Mouse (Mus musculus) liver, embryonic 14.5 days (tissue): Measurements from ENCODE around the gene Sec24a. TPM values are rescaled to one million over a fixed set of nuclear protein-coding genes. Genes with fewer than 3 reads are reported as not detected.
A peak's percentile ranks its signal among the peaks of the same experiment; 100 is the strongest.
"Not testable (repeated sequence)": the region's sequence is repeated elsewhere in the genome, so short reads cannot be mapped to it uniquely, and the experiment has no call there.

Source experiments
- ATAC-seq: fragments of 200-750 bp; cut with Nextera tagmentation; 2 replicates; pipeline ENCODE4 v1.8.0; 2017; ENCODE audit warnings: moderate number of reproducible peaks, mild to moderate bottlenecking, moderate library complexity; ENCODE audit not compliant: insufficient read depth
- DNase-seq, 3 experiments: peaks; one replicate each; pipeline ENCODE4 v3.0.0-alpha.2; 2012 to 2013; ENCODE audit warnings: low read depth in 3 of 3, low spot score in 3 of 3
- H3K27ac ChIP-seq: fragments of 300-500 bp; sonication (generic); 2 replicates; pipeline ENCODE4 v1.5.1; 2014; ENCODE audit warnings: moderate library complexity, mild to moderate bottlenecking, control low read depth, inconsistent platforms
- H3K27me3 ChIP-seq: fragments of 300-500 bp; sonication (generic); 2 replicates; pipeline ENCODE4 v1.6.1; 2014; ENCODE audit warnings: mild to moderate bottlenecking, low read length, moderate library complexity; ENCODE audit not compliant: control insufficient read depth, insufficient read depth
- H3K36me3 ChIP-seq: fragments of 300-500 bp; sonication (generic); replicated peaks from 2 replicates; pipeline ENCODE4 v1.6.1; 2014; ENCODE audit warnings: low read depth; ENCODE audit not compliant: control insufficient read depth, insufficient read depth
- H3K4me1 ChIP-seq, 2 experiments: fragments of 200-500 bp in 1 of 2; fragments of 300-500 bp in 1 of 2; sonication (generic) in 1 of 2; replicated peaks; 2 replicates each; pipeline ENCODE4 v1.6.1; 2012 to 2014; ENCODE audit warnings: antibody characterized with exemption in 1 of 2, inconsistent platforms in 1 of 2, low read length in 1 of 2; ENCODE audit not compliant: control insufficient read depth in 2 of 2, insufficient read depth in 2 of 2
- H3K4me2 ChIP-seq: fragments of 300-500 bp; sonication (generic); 2 replicates; pipeline ENCODE4 v1.6.1; 2014; ENCODE audit warnings: low read depth, mild to moderate bottlenecking, control low read depth, moderate library complexity
- H3K4me3 ChIP-seq, 2 experiments: fragments of 200-500 bp in 1 of 2; fragments of 300-500 bp in 1 of 2; sonication (generic) in 1 of 2; 2 replicates each; pipeline ENCODE4 v1.5.1; 2012 to 2014; ENCODE audit warnings: low read depth in 2 of 2, low read length in 2 of 2, mild to moderate bottlenecking in 2 of 2, control low read depth in 1 of 2, inconsistent platforms in 1 of 2, moderate library complexity in 1 of 2; ENCODE audit not compliant: insufficient read depth in 1 of 2
- H3K9ac ChIP-seq: fragments of 300-500 bp; sonication (generic); replicated peaks from 2 replicates; pipeline ENCODE4 v1.6.1; 2014; ENCODE audit warnings: mild to moderate bottlenecking, control low read depth, moderate library complexity
- H3K9me3 ChIP-seq: fragments of 300-500 bp; sonication (generic); 2 replicates; pipeline ENCODE4 v1.6.1; 2016; ENCODE audit warnings: low read length, mixed read lengths; ENCODE audit not compliant: control insufficient read depth
- CTCF ChIP-seq: IDR thresholded peaks from 2 replicates; pipeline ENCODE4 v1.5.1; 2016; ENCODE audit warnings: antibody characterized with exemption, low read depth, control low read depth
- EP300 ChIP-seq: IDR thresholded peaks from 2 replicates; pipeline ENCODE4 v1.6.1; 2016; ENCODE audit warnings: antibody characterized with exemption, low read depth
- WGBS: fragments of 180-500 bp; shearing (Covaris S2); extraction: QIAGEN DNeasy Blood & Tissue Kit; methylation state at CpG from one replicate; pipeline ENCODE4 v1.1.7; 2014; ENCODE audit not compliant: insufficient replicate concordance; 5-methylcytosine and 5-hydroxymethylcytosine counted together
- polyA plus RNA-seq, 2 experiments: library from polyadenylated mRNA; depleted of rRNA in 1 of 2; stranded (reverse) in 1 of 2; unstranded in 1 of 2; fragments of >200 nt; fragmentation: Nextera tagmentation in 1 of 2; extraction: Ambion mirVana in 1 of 2; gene quantifications; 2 replicates each; pipeline versions ENCODE4 v1.2.1 to v1.2.3; 2012 to 2014

Sec24a gene
- polyA plus RNA-seq, 2 experiments: 3.7 to 6.2 TPM

DNA sequence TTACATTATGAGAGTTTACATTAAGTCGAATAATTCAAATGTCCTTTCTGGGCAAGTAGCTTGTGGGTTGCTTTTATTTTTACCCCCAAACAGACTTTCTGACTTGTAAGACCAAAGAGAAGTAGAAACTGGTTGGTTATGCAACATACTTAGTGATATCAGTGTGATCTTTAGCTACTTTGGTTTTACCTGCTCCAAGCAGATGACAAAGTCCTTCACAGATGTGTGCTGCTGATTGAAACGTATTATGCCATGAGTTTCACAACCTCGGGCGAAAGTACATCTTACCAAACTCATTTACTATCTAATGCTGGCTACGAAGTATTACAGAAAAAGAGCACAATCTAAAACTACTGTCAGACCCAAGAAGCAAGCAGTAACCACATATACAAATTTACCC lies 5.8 kb downstream of the Sec24a start:
- H3K4me2 ChIP-seq: peak overlapping the region; percentile 77

GRCm38 (mm10) chr11:51757023-51757422 lies 6.4 kb downstream of the Sec24a start:
- Histone ChIP-seq H3K4me2 (peak overlapping the region; percentile 77), H3K9ac (peak overlapping the region; percentile 59), H3K4me1 (peaks cover 13 to 16% of the 10 kb centered on the region in 2 experiments), H3K4me3 (peak overlapping the region; percentile 81 to 82), H3K9me3 (no peaks in the 10 kb centered on the region), H3K27ac (peak overlapping the region; percentile 47), H3K36me3 (no peaks in the 10 kb centered on the region), H3K27me3 (no peaks in the 10 kb centered on the region)
- ATAC-seq: no peak
- WGBS: 62% methylated on average over 11 of the region's 11 CpGs
- TF ChIP-seq CTCF (no peak), EP300 (no peak)
- no peak for DNase-seq

More for the DNA sequence above, 5.8 kb downstream of the Sec24a start:
- H3K9ac ChIP-seq: no peak overlapping the region
- peak; percentile 28; the same call in 1 of the 2 replicates for TF ChIP-seq EP300
- no peak for TF ChIP-seq CTCF
- ATAC-seq (no peak), DNase-seq (peak in 1 of 3 experiments; percentile 31)
- H3K27me3 ChIP-seq: no peaks in the 10 kb centered on the region
- no peaks in the 10 kb centered on the region for H3K36me3 ChIP-seq
- no peaks in the 10 kb centered on the region for H3K9me3 ChIP-seq
- H3K4me1 ChIP-seq: peaks cover 13 to 16% of the 10 kb centered on the region in 2 experiments
- 34% methylated on average over 5 of the region's 5 CpGs for WGBS
- H3K4me3 ChIP-seq: no peak overlapping the region; a peak in 1 of 4 replicates
- peak overlapping the region; percentile 47 for H3K27ac ChIP-seq

- peak overlapping the region; percentile 81 for H3K9ac ChIP-seq
Measured at GRCm38 (mm10) chr11:51756352-51756771, 7.1 kb downstream of the Sec24a start.

DNA sequence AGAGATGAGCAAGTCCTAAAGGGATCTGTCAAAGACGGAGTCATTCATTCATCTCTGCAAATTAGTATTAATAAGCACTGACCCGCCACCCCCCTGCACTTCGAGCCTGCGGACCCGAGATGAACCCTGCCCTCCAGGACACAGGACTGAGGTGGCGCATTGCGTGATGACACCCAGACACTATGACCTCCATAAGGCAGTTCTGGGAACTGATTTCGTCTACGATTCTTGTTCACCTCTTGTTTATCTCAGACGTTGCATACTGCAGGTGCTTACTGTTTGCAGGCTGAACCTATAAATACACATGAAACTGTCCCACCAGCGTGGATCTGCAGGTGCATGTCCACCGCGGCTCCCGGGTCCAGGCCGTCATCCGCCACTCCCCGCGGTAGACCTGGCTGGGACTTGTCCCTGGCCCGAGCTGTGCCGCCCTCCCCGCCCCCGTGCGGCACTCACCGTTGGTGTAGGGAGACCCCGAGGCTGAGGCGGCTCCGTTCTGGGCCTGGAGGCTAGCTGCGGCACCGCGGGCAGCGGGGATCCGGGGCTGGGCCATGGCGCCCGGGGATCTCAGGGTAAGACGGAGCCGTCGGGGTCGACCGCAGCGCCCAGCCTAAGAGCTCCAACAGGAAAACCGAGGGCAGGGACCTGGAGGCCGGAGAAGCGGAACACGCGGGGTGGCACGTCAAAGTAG lies 7.7 kb downstream of the Sec24a start:
- WGBS: 1% methylated on average over 46 of the region's 46 CpGs
- peak overlapping the region; percentile 81 to 82 for H3K4me3 ChIP-seq
- peak overlapping the region; percentile 77 for H3K4me2 ChIP-seq
- TF ChIP-seq EP300: no peak
- no peak; the same call in none of the 2 replicates for TF ChIP-seq CTCF
- peak overlapping the region; percentile 13; the same call in 1 of the 2 replicates for H3K27ac ChIP-seq
- no peaks in the 10 kb centered on the region for H3K27me3 ChIP-seq
- no peaks in the 10 kb centered on the region for H3K36me3 ChIP-seq
- ATAC-seq (peak; percentile 67), DNase-seq (no peak)
- no peaks in the 10 kb centered on the region for H3K9me3 ChIP-seq
- peaks cover 16 to 18% of the 10 kb centered on the region in 2 experiments for H3K4me1 ChIP-seq
- peak overlapping the region; percentile 81 for H3K9ac ChIP-seq

More at GRCm38 (mm10) chr11:51756352-51756771, 7.1 kb downstream of the Sec24a start:
- H3K4me1 ChIP-seq: peaks cover 16% of the 10 kb centered on the region in 2 experiments
- H3K27me3 ChIP-seq: no peaks in the 10 kb centered on the region
- peak overlapping the region; percentile 77 for H3K4me2 ChIP-seq
- peak; percentile 78 to 85 (median 79) for DNase-seq
- peak; percentile 97 for ATAC-seq
- no peaks in the 10 kb centered on the region for H3K36me3 ChIP-seq
- peak overlapping the region; percentile 47 for H3K27ac ChIP-seq
- peak overlapping the region; percentile 81 to 82 for H3K4me3 ChIP-seq
- under 1% methylated on average over 41 of the region's 41 CpGs for WGBS
- TF ChIP-seq CTCF (no peak), EP300 (peak; percentile 3; the same call in 1 of the 2 replicates)
- H3K9me3 ChIP-seq: no peaks in the 10 kb centered on the region

- not testable (repeated sequence) for H3K36me3 ChIP-seq, H3K9ac ChIP-seq, H3K9me3 ChIP-seq, DNase-seq, ATAC-seq, H3K27me3 ChIP-seq, H3K27ac ChIP-seq, H3K4me3 ChIP-seq, H3K4me2 ChIP-seq
- peaks cover 11 to 15% of the 10 kb centered on the region in 2 experiments for H3K4me1 ChIP-seq
- WGBS: 55% methylated on average over 6 of the region's 6 CpGs
Measured at GRCm38 (mm10) chr11:51751623-51752225, 11.7 kb downstream of the Sec24a start.
